Mouse (Mus musculus): Measurements from ENCODE around the gene Fam213b. TPM values are rescaled to one million over a fixed set of nuclear protein-coding genes. Genes with fewer than 3 reads are reported as not detected.
A peak's percentile ranks its signal among the peaks of the same experiment; 100 is the strongest.

Gene Fam213b
- polyA plus RNA-seq, 3 experiments from 2014 or later = 2.8 to 17.4 (median 15.1) TPM

DNA sequence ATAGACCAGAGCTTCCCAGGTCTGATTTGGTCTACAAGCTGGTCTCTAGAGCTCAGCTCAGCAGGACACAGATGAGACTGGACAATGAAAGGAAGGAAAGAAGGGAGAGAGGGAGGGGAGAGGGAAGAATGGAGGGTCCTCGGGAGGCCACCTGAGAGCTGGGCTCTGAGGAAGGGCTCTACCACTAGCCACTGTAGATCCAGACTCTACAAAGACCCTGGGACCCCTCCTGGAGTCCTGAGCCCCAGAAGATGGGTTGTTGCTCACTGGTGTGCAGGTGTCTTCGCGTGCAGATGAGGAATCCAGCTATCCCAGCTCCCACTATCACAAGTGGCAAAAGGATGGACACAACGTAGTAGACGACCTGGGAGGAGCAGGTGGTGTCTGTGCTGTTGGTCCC is 24.0 kb upstream of the Fam213b start:
- no peak for ATAC-seq

DNA sequence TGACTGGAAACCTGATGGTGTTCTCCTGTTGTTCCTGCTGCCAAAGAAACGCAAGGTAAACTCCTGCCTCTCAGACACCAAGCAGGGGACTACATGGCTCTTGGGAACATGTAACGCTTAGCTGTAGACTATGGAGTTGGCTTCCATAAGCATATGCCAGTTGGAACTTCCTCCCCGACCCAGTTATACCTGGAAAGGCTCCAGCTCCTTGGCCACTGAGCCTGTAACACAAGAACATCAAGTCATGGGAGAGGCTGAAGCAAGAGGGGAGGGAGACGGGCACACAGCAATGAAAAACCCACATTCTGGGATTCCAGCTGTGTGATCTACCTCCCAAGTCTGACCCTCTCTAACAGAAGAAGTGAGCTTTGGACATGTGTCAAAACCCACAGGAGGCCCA is 23.4 kb upstream of the Fam213b start:
- no peak for ATAC-seq

DNA sequence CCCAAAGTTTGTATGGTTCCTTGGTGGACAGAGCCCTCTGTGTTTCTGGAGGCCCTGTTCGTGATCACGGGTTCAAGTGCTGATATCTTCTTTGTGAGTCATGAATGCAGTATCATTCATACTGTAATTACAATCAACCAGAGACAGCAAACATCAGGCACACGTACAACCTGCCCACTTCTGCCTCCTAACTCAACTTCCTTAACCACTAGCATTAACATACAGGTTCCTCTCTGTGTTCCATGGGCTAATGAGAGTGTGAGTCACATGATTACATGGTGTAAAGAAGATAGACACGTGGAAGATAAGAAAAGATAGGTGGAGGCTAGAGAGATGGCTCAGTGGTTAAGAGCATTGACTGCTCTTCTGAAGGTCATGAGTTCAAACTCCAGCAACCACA is 17.7 kb upstream of the Fam213b start:
- ATAC-seq = no peak

DNA sequence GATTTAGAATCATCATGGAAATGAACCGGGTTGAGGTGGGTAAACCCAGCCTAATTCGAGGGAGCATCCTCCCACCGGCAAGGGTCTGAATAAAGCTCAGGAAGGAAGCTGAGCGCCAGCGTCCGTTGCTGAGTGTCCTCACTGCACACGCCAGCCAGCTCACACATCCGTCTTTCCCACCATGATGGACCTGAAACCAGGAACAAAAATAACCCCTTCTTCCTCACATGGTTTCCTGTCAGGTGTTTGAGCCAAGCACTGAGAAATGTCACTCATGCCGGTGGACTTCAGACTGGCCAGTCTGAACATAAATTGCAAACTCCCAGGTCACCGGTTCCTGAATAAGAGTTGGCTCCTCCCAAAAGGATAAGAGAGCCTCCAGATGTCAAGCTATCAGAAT is 16.4 kb upstream of the Fam213b start:
- ATAC-seq = no peak

DNA sequence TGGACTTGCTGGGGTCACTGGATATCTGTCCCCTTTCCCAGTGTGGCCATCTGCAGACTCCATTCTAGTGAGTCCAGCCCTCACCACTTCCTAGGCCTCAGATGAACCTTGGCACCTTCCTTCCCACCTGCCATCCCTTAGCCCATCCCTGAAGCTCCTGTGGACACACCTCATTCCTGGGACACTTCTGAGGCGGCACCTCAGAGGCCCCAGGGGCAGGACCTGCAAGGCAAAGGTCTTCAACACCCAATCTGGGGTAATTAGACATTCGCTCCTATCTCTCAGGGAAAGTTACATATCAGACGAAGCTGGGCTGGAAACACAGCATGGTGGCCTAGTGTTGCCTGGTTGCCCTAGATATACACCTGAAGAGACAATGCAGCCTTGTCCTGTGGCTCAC is 15.8 kb upstream of the Fam213b start:
- ATAC-seq = no peak

DNA sequence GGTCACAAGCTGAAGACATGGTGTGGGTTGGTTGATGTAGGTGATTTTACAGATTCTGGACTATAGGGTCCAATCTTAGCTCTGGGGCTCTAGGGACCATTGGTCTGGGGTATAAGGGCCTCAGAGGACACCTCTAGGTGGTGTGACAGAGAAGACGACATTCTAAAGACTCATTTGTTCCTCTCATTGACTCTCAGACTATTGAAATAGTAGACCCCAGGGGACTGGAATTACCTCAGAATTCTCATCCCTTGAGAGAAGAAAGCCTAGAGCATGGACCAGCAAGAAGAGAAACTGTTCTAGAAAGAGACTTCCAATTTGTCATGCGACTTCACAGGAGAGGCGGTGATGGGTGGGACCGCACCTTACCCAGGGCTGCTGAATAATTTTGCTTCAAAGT is 15.3 kb upstream of the Fam213b start:
- ATAC-seq = no peak

DNA sequence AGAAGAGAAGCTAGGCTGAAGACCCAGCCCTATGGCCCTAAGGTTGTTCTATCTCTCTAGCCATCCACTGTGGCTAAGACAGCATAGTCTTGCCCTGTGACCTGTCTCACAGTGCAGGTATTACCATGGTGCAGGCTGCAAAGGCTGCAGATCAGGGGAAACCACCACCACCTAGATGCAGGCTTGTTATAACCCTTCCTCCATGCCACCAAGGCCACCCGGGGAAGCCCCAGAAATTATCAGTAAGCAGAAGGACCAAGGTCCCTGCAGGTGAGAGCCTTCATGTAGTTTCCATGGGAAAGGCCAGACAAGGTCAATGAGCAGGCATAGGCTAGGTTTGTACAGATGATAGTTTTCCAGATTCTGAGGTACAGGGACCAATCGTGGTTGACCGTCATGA is 14.9 kb upstream of the Fam213b start:
- no peak for ATAC-seq

DNA sequence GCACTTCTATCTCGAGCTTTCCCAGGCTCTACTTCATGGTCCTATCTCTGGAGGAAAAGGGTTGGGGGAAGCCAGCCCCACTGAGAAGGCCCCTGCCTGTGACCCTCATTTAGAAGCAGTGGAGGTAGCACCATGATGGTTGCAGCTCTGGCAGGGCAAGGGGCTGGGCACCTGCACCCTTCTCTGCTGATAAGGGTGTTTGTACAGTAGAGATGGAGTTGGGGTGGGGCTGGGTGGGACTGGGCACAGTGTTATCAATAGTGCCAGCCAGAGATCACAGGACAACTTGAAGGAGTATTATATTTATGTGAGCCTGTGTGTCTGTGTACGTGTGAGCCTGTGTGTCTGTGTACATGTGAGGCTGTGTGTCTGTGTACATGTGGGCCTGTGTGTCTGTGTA is 12.7 kb upstream of the Fam213b start:
- no peak for ATAC-seq

DNA sequence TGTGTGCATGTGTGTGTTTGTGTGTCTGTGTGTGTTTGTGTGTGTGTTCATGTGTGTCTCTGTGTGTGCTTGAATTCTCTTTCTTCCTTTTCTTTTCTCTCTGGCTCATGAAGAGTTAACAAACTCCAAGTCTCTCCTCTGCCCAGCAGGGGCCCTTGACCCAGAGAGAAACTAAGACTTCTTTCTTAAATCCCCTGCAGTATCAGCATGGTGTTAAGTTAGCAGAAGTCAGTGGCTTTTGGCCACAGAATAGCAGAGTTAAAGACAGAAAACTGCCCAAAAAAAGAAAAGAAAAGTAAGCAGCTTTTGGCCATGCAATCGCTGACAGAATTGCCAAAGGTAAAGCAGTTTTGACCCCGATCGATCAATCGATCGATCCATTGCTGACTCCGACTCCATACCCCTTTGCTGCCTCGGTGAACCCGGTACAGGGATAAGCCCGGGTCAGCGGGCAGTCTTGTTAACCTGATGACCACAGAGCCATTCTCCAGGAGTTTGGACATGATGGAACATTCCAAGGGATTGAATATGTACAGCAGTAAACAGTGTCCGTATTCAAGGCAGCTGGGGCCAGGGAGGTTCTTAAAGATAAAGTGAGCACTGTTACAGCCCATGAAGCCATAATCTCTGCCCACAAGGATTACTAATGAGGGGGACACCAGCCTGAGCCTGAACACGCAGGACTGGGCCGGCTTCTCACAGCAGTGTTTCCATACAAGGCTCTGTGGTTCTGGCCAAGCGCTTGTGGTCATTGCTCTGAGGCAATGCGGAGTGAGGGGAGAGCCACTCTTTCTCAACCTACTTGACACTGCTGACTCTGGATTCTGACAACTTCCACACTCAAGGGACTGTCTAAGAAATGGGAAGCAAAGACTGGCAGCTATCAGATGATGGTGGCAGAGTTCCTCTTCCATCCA is 11.9 kb upstream of the Fam213b start:
- no peak for ATAC-seq

DNA sequence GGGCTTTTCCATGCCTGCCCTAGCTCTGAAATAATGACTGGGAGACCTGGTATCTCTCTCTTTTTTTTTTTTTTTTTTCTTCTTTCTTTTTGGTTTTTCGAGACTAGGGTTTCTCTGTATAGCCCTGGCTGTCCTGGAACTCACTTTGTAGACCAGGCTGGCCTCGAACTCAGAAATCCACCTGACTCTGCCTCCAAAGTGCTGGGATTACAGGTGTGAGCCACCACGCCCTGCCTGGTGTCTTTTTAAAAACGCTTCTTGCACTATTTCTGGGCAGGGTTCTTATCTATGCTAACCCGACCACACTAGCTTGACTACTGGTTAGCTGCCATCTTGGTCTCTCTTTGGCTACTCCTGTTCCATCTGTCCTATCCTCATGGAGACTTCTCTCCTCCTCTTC is 9.6 kb upstream of the Fam213b start:
- no peak for ATAC-seq

DNA sequence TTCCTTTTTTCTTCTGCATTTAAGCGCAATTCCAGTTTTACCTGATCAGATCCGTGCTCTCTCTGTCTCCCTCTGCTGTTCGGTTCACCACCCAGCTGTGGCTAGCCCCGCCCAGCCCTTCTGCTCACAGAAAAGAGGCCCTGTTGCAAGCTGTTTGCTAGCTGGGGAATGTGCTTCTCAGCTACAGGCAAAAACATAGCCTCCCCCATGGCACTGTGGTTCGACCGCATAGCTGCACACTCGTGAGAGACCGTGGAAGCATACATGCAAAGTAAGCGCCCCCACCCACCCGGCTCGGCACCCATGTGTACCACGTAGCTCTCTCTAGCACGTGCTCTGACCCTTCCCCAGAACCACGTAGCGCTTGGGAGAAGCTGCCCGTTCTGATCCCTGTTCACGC is 8.9 kb upstream of the Fam213b start:
- peak; percentile 52 for ATAC-seq

DNA sequence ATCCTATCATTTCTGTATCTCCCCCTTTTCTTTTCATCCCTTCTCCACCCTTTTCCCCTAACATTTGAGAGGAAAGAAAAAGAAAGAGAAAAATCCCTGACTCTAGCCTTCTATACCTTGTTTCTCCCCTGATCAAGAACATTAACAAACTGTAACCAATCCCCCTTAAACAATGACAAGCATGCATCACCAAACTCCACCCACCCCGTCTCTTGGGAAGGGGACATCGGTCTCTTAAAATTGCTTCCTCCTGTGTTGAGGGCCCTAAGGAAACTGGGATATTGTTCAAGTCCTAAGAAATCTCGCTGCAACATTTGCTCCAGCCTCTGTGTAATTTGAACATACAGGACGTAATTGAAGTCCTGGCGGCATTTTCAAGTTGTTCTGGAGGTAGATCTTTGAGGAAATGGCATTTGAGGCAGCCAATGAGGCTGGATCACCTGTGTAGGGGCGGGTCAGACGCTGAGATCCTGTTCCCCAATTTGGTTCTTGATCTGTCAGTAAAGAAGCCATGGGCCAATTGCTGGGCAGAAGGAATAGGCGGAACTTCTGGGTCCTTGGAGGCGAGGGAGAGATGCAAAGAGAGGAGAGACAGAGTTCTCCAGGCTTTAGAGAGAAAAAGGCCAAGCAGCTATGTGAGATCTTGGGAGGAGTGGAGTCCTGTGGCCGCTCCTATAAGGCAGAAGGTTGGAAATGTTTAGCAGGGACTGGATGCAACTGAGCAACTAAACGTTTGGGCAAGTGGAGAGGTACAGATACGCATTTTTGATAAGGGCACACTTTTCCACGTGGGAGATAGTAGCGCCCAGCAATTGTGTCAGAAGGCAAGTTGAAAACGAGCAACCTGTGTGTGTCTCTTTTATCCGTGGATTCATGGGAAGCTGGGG is 5.5 kb upstream of the Fam213b start:
- peak; percentile 99 for ATAC-seq

DNA sequence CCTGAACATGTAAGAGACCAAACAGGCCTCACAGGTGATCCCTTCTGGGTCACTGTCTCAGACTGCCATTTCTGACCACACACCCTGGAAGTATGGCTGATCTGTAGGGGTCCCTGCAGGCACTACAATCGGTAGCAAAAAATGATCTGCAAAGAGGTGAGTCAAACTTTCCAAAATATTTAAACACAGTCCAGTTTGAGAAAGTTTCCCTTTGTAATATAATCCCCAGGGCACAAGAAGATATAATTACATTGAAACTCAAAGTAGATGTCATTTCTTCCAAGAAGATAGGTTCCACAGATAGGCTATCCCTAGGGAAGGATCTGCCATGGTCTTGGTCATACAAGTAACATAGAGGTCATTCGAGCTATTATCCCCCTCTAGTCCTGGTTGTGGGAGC is 3.4 kb upstream of the Fam213b start:
- no peak for ATAC-seq

DNA sequence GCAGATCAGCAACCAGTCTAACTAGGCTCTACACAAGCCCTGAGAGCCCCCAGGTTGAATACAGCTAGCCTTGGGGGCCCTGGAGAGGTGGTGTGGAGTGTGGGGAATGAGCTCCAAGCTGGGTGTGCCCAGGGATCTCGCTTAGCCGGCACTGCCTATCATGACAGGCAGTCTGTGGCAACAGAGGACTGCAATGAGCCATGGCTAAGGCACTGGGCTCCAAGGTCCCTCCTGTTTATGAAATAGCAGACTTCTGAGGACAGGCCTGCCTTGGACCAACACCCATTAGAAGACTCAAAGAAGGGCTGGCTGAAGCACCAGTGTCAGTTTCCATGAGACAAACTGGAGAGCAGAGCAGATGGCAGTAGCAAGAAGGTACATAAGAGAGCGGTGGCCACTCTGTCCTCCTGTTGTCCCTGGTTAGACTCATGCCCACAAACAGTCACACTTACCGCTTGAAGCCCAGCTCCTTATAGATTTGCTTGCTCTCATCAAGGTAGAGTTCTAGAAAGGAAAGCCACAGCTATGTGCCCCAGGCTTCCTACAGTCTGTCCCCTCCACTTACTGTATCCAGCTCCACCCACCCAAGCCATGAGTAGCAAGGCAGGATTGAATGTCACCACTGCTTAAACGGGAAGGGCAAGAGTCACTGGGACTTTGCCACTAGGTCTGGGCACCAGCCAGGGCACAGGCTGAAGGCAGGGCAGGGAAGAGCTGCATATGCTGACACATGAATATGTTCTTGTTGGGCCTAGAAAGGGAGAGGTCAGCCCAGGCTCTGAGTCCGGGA is 1.1 kb downstream of the Fam213b start:
- ATAC-seq = no peak

DNA sequence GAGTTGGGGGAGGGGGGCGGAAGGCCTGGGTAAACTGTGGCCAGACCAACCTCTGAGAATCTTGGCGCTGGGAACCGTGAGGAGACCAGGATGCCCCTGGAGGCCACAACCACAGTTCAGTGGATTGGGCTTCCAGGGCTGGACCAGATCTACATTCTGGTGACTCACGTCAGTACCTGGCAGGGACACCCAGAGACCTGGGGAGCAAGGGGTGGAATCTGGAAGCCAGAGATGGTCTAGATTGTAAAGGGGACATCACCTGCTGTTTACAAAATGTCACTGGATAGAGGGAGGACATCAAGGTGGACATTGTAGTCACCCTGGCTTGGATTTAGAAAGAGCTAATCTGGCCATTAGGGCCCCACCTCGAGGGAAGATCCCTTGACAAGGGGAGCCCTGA is 3.4 kb downstream of the Fam213b start:
- ATAC-seq = no peak

DNA sequence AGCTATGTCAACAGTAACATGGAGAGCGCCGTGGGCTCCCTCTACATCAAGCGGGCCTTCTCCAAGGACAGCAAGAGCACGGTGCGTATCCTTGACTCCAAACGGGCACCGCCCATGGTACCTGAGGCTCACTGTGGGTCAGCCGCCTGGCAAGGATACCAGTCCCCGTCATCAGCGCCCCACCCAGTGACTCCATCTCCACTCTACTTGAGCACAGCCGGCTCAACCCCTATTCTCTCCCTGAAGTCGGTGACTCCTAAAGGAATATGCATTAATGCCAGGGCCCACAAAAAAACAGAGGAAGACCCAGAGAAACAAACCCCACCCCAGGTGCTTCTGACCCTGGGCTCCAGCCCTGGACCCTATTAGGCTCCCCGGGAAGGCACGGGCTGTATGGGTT is 8.0 kb downstream of the Fam213b start:
- no peak for ATAC-seq

DNA sequence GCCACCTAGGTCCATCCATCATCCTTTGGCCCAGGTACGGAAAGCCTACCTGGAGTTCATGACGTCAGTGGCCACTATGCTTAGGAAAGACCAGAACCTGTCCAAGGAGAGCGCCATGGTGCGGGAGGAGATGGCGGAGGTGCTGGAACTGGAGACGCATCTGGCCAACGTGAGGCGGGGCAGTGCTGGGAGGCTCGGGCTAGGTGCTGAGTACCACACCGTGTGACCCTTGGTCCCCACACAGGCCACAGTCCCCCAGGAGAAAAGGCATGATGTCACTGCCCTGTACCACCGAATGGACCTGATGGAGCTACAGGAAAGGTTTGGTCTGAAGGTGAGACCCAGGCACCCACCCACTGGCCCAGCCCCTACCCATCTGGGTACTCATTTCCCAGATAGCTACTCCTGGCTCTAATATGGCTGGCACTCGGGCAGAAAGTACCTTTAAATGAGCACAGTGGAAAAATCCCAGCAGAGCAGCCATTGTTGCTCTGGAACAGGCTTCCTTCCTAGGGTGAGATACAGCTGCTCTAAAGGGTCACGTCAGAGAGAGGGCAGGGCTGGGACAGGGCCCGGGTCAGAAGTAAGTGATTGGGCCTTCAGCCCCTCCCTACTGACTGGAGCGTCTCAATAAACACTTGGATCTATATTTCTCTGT is 11.2 kb downstream of the Fam213b start:
- ATAC-seq = no peak

DNA sequence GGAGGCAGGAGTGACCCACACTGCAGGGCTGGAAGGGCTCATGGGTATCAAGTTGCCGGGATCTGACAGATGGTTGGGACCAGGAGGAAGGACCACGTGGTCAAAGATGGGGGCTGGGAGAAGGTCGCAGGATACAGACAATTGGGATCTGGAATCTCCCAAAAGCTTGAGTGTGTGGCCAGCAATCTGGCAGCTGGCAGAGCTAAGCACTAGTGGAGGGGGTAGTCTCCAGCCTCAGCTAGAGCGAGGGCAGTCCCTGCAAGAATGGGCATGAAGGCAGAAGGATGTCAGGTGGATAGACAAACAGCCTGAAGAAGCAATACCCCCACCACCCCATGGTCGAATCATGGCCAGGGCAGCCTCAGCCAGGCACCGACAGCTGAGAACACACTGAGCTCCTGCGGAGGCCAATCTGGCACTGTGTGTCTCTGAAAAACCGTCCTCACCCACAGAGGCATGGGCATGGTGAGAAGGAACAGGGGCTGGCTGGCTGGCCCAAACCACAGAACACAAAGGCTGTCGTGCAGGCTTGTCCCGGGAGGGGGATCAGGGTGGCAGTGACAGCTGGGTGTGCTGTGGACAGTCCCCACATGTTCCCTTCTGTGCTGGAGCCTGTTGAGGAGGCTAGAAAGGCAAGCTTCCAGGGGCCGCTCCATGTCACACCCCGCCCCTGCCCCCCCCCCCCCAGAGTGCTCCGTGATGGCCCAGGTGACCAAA is 11.9 kb downstream of the Fam213b start:
- ATAC-seq = no peak

DNA sequence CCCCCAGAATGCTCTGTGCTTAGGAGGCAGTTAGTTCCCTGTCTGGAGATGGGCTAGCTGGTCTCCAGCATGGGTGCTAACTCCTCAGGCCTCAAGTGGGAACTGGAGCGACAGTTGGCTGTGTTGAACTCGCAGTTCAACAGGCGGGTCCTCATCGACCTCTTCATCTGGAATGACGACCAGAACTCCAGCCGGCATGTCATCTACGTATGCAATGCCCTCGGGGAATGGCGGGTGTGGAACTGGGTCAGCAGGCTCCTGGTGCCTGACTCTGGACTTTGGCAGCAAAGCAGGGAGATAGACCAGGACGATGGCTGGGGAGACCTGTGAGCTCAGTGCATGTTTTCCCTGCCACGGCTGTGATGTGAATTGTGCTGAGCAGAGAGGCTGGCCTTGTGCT is 13.5 kb downstream of the Fam213b start:
- no peak for ATAC-seq

DNA sequence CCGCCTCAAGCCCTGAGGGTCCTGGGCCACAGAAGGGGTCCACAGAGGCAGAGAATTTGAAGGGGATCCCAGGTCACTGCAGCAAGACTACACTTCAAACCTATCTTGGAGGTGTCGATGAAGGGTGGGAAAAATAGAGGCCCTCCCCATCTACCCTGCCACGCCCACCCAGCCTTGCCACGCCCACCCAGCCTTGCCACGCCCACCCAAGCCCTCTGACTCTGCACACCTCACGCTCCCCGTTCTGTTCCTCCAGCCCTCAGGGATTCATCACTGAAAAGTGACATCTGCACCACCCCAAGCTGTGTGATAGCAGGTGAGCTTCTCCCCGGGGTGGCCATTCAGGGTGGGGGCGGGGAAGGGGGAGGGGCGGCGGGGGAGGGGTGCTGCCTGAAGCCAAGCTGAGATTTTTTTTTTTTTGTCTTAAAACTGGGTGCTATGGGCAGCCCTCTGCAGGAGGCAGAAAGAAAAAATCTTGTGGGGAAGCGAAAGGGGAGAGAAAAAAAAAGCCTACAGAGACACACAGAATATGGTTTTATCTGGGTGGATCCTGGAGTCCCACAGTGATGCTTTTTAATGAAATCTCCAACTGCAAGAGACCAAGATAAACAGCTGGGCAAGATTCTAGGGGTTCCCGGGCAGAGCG is 16.8 kb downstream of the Fam213b start:
- ATAC-seq = no peak

DNA sequence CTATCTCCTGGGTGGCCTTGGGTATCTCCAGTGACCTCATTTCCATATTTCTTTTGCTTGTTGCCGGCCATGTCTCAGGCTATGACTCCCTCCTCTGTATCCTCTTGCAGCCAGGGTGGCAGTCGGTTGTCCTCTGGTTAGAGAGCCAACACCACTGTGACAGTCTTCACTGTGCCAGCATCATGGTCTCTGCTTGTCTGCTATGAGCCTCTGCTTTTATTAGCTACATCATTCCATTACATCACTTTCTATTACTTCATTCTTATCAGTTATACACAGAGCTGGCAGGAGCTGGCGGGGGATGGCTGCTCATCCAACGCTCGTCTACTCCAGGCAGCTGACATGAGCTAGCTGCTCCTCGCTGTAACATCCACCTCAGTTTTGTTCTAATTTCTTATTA is 18.2 kb downstream of the Fam213b start:
- no peak for ATAC-seq
